Mouse (Mus musculus) bone marrow macrophage, adult 2 months (primary cell): ENCODE measurements at regions not wholly inside any gene's neighbourhood (a gene's known extent, or its start where the extent isn't known, plus 50 kb on each side); places are given as distances from the start of the nearest gene placed in this dataset.

Experiments used
- CTCF ChIP-seq: IDR thresholded peaks from 2 replicates; pipeline ENCODE4 v1.5.1; 2012; ENCODE audit warnings: low read depth, mild to moderate bottlenecking, low read length, moderate library complexity
- POLR2A ChIP-seq: IDR thresholded peaks from 2 replicates; pipeline ENCODE4 v1.6.1; 2012; ENCODE audit warnings: mild to moderate bottlenecking, low read depth, low read length, borderline replicate concordance

- TF ChIP-seq POLR2A = no peak
- TF ChIP-seq CTCF = no peak
These were observed 589.9 kb downstream of the Lrriq3 start for GRCm38 (mm10) chr3:155682921-155683813.
